In the genomic region with DNA sequence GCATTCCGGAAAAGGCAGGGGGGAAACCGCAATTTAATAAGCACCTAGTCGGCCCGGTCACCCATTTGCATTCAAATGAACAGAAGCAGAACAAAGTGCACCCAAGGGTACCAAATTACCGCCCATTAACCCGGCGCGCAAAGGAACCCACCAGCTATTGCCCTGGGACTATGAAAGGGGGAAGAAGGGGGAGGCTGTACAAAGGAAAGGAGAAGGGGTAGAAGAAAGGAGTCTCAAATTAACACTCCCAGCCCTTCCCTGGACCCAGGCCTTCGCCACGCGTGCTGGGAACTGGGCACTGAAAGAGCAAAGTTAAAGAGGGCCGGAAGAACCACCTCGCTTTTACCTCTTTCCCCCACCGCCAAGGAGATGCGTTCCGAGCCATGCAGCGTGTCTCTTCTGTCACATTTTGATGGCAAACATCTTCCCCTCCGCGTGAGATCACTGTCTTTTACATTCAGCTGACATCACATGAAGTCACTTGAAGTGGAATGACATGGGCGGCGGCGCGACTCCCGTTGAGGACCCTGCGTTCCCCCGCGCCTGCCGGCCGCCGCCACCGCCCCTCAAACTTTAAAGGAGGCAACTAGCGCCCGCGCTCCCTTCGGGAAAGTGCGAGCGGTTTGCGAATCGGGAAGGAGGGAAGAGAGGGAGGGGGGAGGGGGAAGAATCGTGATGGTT, we compare ENCODE assay signal across 9 mouse cellular contexts. TPM values are rescaled to one million over a fixed set of nuclear protein-coding genes. Genes with fewer than 3 reads are reported as not detected.
DNase-seq lines count a peak whose midpoint lies in the region; ATAC-seq lines count a peak whose summit lies in the region.
"Had no signal": no experiment of that assay in that cellular context is flagged by ENCODE, and none has a peak within 500 bp of the region (broad histone marks: within the 10 kb centered on the region; RNA-seq: fewer than 3 reads in every experiment).

No protein-coding gene starts in this region.

- no peak overlapping the region; the same call in 1 of the 2 replicates for H3K4me2 ChIP-seq in kidney, embryonic 14.5 days (replicated peaks; ENCODE audit: low read depth, low read length)
- H3K4me2 ChIP-seq in forebrain, embryonic 13.5 days = peak overlapping the region; percentile 60
- H3K4me2 ChIP-seq in midbrain, embryonic 11.5 days = peak overlapping the region; percentile 19; the same call in 1 of the 2 replicates

- no peak for DNase-seq in kidney, postnatal 25 days
- peak; percentile 63 for DNase-seq in ZHBTc4 (ENCODE audit: low read depth, low spot score)
- peak; percentile 94 for DNase-seq in midbrain, embryonic 11.5 days (ENCODE audit: low spot score, missing footprints)
- no peak for DNase-seq in urinary bladder, postnatal 36 days (ENCODE audit: low spot score in 2 of 2)
- DNase-seq in right cerebral cortex, postnatal 4 days = no peak
- DNase-seq in lung, postnatal 4 days = no peak
- DNase-seq: cerebellum, adult 9-11 months had no signal

- H3K4me1 ChIP-seq in kidney, embryonic 14.5 days (ENCODE audit: control insufficient read depth, insufficient read depth, low read length) = peaks cover 14% of the 10 kb centered on the region
- H3K4me1 ChIP-seq in forebrain, embryonic 13.5 days = peaks cover 81% of the 10 kb centered on the region
- peaks cover 15% of the 10 kb centered on the region for H3K4me1 ChIP-seq in midbrain, embryonic 11.5 days (ENCODE audit: control insufficient read depth, insufficient read depth, low read length)

- no peaks in the 10 kb centered on the region for H3K9me3 ChIP-seq in kidney, embryonic 14.5 days (ENCODE audit: control insufficient read depth, low read length)
- no peaks in the 10 kb centered on the region for H3K9me3 ChIP-seq in forebrain, embryonic 13.5 days (replicated peaks)
- H3K9me3 ChIP-seq in midbrain, embryonic 11.5 days (ENCODE audit: control insufficient read depth, low read length) = no peaks in the 10 kb centered on the region

- ATAC-seq in kidney, embryonic 14.5 days (ENCODE audit: low FRiP score, low TSS enrichment) = no peak
- peak; percentile 55 for ATAC-seq in forebrain, embryonic 13.5 days
- no peak for ATAC-seq in midbrain, embryonic 11.5 days (ENCODE audit: low FRiP score)

- H3K27me3 ChIP-seq in kidney, embryonic 14.5 days (ENCODE audit: control insufficient read depth, insufficient read depth, low read length) = peaks cover 97% of the 10 kb centered on the region
- peaks cover 93% of the 10 kb centered on the region for H3K27me3 ChIP-seq in forebrain, embryonic 13.5 days
- peaks cover 100% of the 10 kb centered on the region for H3K27me3 ChIP-seq in midbrain, embryonic 11.5 days (ENCODE audit: control insufficient read depth, insufficient read depth, low read length)

- H3K4me3 ChIP-seq in kidney, embryonic 14.5 days (ENCODE audit: low read length) = peak overlapping the region; percentile 14
- peak overlapping the region; percentile 61 for H3K4me3 ChIP-seq in forebrain, embryonic 13.5 days
- H3K4me3 ChIP-seq in midbrain, embryonic 11.5 days (ENCODE audit: low read depth, low read length) = peak overlapping the region; percentile 21

- no peak overlapping the region for H3K27ac ChIP-seq in kidney, embryonic 14.5 days (ENCODE audit: low read depth, low read length)
- H3K27ac ChIP-seq in forebrain, embryonic 13.5 days = peak overlapping the region; percentile 97
- no peak overlapping the region for H3K27ac ChIP-seq in midbrain, embryonic 11.5 days (ENCODE audit: low read depth, low read length)

- no peak overlapping the region for H3K9ac ChIP-seq in kidney, embryonic 14.5 days (ENCODE audit: low read depth, low read length)
- H3K9ac ChIP-seq in forebrain, embryonic 13.5 days = peak overlapping the region; percentile 92
- no peak overlapping the region for H3K9ac ChIP-seq in midbrain, embryonic 11.5 days (ENCODE audit: low read length)

- H3K36me3 ChIP-seq in kidney, embryonic 14.5 days (ENCODE audit: control insufficient read depth, insufficient read depth, low read length) = no peaks in the 10 kb centered on the region
- peaks cover 6% of the 10 kb centered on the region; the same call in 1 of the 2 replicates for H3K36me3 ChIP-seq in forebrain, embryonic 13.5 days (ENCODE audit: poor library complexity, severe bottlenecking)
- no peaks in the 10 kb centered on the region for H3K36me3 ChIP-seq in midbrain, embryonic 11.5 days (ENCODE audit: control insufficient read depth, insufficient read depth, low read length)

- WGBS in kidney, embryonic 14.5 days = under 1% methylated on average over 40 of the region's 40 CpGs
- under 1% methylated on average over 40 of the region's 40 CpGs for WGBS in forebrain, embryonic 13.5 days
- WGBS in midbrain, embryonic 11.5 days = under 1% methylated on average over 40 of the region's 40 CpGs

RNA-seq across cellular contexts. Expression of a gene that starts 2.6 kb away (rescaled TPM):
- polyA plus RNA-seq in kidney, embryonic 14.5 days (2014; fragmentation: Nextera tagmentation; extraction: Ambion mirVana) = not detected in 2 replicates
- 56.3 and 65.2 TPM in 2 replicates for polyA plus RNA-seq in forebrain, embryonic 13.5 days (2015; fragmentation: Nextera tagmentation; extraction: Ambion mirVana)
- polyA plus RNA-seq in midbrain, embryonic 11.5 days (2014; fragmentation: Nextera tagmentation; extraction: Ambion mirVana) = 3.1 and 3.8 TPM in 2 replicates

Comparison
In these comparisons a context has a peak if more than half of its experiments do, and no peak if none do; other contexts are left out.
1. DNase-seq: peak in ZHBTc4 (single experiment) and midbrain, embryonic 11.5 days (single experiment); none in kidney, postnatal 25 days (0 of 2), urinary bladder, postnatal 36 days (0 of 2), right cerebral cortex, postnatal 4 days (single experiment) and lung, postnatal 4 days (0 of 2).
2. RNA of a gene that starts 2.6 kb away (polyA plus RNA-seq): 56.3 to 65.2 TPM in forebrain, embryonic 13.5 days; 3.1 to 3.8 TPM in midbrain, embryonic 11.5 days and not detected in kidney, embryonic 14.5 days; every median in the first group is over 10 times any median in the second.
3. Peak in every context shown above with its lines, with median percentiles within 50 percentile points of each other: H3K4me3 ChIP-seq.